Mouse (Mus musculus): ENCODE measurements at regions not wholly inside any gene's neighbourhood (a gene's known extent, or its start where the extent isn't known, plus 50 kb on each side); places are given as distances from the start of the nearest gene placed in this dataset.
A peak's percentile ranks its signal among the peaks of the same experiment; 100 is the strongest.

DNA sequence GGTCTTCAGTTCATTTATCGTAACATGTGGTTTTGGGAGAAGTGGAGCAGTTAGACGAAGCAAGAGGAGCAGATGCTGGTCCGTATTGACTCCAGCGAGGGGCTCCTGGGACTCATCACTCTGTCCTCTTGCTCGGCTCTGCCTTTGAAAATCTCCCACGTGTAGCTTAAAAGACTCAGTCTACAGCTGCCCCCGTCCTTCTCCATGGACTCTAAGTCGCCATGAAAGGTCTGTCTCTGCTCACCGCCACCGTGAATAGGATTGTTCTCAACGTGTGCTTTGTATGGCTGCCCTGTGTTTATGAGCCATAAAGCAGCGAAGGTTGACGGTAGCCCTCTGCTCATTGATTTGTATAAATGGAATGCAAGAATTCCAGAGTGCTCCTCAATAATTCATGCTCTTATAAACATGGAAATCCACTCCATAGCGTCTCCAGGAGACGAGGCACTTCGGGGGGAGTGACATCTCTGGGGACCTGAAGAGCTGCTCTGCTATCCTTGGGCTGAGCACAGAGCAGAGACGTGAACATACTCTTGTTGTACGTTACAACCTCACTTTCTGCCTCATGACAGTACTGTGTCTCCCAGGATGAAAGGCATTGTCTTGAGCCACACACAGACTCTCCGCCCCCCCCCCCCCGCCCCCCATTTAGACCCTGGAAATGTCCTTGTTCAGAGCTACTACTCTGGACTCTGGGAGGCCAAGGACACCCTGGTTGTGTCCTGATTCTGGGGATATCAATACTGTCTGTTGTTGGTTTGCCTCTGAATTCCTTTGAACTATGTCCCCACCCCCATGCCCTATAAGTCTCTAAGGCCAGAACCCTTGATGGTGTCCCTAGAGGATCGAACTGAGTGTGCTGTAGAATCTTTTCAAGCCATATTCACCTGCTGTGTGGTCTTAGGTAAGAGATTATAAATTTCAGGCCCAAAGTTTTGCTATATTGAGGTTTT lies 90.8 kb upstream of the Hdac4 start:
- peak; percentile 16 for DNase-seq (ENCODE audit: low read depth, low spot score)

DNA sequence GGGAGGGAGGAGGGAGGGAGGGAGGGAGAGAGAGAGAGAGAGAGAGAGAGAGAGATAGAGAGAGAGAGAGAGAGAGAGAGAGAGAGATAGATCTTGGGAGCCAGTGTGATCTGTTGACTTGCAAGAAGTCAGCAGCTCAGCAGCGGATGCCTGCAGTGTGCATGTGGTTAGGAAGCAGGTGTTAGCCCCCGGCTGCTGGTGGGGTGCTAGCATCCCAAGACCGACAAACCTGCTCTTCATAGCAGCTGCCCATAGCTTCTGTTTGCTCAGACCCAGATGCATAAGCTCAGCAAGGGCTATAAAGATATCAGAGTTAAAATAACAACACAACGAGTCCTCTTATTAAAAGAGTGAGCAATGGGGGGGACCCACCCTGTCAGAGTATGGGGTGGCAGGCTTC lies 88.7 kb upstream of the Hdac4 start:
- no peak for DNase-seq (ENCODE audit: low read depth, low spot score)

DNA sequence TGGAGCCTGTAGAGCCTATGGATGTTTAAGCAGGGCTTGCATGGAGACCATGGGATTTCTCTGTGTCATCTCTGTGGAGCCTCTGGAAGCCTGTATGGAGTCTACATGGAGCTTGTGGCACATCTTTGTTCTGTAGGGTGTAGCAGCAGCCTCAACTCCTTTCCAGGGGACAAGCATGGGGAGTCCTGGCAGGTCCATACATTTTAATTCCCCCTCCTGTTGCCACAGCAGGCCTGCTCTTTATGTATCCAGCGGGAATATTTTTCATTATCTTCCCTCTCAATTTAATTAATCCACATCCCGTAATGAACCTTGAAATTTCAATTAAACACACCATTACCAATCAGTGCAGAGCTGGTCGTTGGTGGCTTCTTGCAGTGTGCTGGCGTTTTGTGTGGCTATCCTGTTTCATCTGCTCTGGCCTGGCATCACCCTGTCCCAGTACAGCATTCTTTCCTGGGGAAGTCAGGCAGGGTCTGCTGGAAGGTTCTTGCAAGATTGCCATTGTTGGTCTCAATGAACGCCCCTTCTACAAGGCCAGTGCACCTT lies 81.8 kb upstream of the Hdac4 start:
- no peak for DNase-seq (ENCODE audit: low read depth, low spot score)

DNA sequence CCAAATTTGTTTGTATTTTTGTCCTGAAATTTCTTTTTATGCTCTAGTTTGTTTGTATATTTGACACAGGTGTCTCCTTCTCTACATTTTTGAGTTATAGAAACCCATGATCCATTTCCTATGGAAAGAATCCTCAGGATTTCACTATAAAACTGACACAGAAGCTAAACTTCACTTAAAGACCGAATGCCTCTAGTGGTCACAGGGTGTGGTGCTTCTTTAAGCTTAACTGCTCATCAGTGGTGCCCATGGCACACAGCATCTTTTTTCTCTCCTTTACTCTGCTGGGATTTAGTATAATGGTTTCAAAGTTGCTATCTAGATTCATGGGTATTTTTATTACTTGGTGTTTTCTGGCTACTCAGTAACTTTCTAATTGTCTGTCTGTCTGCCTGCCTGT lies 79.9 kb upstream of the Hdac4 start:
- DNase-seq (ENCODE audit: low read depth, low spot score), result no peak

DNA sequence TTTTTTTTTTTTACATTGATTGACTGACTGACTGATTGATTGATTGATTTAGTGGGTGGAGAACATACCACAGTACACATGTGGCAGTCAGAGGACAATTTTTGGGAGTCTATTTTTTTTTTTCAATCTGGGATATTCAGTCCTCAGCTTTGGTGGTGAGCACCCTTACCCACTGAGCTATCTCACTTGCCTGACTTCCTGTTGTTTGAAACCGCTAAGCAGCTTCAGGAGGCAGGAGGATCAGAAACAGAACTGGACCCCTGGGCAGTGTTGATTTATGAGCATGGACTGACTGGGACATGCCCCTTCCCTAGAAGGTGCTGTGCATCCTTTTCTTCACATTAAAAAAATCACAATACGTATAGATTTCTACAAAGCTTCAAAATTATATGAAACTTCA lies 78.3 kb upstream of the Hdac4 start:
- DNase-seq (ENCODE audit: low read depth, low spot score), result no peak

DNA sequence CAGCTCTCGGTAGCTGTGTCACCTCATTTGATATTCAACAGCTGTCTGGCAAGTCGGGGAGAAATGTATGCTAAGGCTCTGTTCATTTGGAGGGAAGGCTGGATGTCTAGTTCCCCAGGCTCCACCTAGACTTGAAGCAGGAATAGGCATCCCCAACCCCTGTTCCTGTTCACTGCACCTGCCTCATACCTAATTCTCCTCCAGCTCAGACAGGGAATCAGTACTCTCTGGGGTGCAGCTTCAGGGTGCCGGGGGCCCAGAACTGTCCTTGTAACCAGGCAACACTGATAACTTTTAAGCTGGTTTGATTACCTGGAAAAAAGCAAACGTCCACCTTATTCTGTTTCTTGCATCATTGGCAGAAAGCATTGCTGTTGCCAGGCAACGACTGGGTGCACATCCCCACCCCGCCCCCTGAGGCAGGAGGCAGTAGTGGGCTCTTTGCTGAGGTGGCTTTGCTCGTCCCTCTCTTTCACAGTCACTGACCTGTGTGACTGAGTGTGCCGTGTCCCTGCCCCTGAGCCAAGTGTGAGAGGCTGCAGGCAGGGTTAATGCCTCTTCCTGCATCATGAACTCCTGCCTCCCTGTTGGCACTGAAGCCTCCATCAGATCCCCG lies 76.3 kb upstream of the Hdac4 start:
- DNase-seq (ENCODE audit: low read depth, low spot score), result no peak

DNA sequence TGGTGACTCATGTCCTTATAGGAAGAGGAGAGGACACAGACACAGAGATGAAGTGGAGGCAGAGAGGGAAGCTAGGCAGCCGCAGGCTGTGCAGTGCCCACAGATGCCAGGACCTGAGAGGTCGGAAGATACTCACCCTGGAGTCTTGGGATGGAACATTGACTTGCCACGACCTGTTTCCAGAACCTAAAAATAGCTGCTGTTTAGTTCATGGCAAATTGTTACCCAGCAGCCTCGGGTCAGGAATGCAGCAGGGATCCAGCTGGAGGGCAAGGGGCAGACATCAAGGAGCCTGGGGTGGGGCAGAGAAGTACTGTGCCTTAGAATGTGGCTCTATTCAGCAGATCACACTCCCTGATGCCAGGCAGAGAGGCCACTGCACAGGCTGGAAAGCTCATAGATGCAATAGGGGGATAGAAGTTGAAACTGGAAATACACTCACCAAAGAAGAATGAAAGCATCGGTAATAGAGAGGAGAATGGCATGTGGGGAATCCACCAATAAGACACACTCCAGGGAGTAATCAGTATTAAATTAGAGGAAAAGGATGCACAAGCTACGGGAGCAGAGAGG lies 75.1 kb upstream of the Hdac4 start:
- peak; percentile 9 for DNase-seq (ENCODE audit: low read depth, low spot score)

DNA sequence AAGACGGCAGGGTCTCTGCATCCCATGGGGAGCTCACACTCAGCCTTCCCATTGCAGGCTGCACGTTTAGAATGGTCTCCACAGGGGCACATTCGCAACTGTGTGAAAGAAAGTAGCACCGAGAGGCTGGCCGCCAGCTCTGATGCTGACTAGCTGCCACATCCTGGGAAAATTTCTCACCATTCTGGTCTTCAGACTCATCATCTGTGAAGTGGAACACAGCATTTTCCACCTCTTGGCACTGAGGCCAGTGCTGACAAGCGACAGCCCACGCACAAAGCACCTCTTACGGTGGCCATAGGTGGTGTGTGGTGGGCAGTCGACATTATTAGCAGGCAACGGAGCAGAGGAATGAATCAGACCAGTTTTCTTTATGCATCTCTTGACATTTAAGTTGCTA lies 74.0 kb upstream of the Hdac4 start:
- DNase-seq (ENCODE audit: low read depth, low spot score), result no peak

DNA sequence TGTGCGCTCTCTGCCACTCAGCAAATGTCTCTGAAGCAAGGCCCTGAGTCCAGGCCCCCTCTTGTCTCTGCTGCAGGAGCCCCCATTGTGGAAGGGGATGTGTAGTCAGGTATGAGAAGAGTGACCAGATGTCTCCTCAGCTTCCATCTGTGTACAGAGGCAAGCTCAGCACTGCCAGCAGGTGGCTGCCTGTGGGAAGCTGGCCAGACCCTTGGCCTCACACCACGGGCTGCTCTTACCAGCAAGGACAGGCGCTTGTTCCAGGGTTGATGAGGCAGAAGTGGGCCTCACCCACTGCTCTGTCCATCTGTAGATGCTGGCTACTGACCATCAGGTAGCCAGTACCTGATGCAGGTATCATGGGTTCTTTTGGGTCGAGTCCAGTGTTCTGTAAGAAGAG lies 69.4 kb upstream of the Hdac4 start:
- DNase-seq (ENCODE audit: low read depth, low spot score), result no peak

DNA sequence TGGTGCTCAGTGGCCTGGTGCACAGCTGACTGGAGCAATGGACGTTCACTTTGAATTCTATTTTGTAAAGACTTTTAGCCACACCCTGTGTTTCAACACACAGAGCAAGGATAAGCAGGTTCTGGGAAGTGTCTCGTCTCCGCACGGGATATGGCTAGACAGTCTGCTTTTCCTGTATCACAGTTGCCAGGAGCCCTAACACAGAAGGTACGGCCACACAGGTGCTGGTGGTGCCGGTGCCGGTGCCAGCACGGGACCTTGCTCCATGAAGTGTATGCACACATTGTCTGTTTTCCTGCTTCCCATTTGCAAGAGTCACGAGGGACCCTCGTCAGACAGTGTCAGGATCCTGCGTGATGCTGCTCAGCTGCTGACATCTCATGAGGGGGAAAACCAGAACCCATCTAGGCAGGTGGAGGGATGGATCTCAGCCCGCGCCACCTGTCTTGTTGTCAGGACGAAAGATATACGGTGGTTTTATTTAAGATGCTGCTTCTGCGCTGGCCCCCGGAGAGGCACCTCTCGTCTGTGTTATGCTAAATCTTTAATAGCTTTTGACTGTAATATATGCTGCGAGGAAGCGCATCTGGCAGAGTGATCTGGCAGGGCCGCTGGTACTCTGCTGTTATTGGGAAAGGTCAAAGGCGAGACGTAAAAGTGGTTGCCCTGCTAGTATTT lies 64.4 kb upstream of the Hdac4 start:
- DNase-seq (ENCODE audit: low read depth, low spot score), result no peak

DNA sequence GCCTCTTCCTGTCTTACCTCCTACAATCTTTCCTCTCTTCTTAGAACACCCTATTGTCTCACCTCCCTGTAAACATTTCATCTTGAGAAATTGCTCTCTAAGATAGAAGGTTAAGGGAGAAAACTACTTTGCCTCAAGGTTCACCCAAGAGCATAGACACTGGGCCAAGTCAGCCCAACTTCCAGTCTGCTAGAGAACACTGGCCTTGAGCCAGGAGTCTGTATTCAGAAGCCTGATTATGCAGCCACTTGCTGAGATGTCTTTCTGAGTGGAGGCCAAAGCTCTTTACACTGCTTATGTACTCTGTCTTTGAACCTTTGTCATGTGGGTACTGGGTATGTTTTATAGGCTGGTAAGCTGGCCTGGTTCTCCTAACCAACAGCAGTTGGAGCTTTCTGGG lies 62.5 kb upstream of the Hdac4 start:
- DNase-seq (ENCODE audit: low read depth, low spot score), result no peak

DNA sequence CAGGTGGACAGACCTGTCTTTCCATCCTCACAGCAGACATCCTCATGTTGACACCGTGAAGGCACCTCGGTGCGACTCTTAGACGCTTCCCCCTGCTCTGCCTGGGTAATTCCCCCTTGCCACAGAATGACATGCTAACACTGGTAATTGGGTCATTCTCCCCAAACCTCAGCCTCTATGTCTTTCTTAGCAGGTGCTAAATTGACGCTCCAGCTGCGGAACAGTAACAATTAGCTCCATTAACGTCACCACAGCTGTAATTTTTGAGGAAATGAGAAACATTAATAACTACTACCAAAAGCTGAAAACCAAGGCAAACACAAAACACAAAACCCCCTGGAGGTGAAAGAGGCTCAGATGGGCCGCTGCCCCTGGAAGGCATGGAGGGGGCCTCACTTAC lies 57.6 kb upstream of the Hdac4 start:
- no peak for DNase-seq (ENCODE audit: low read depth, low spot score)

DNA sequence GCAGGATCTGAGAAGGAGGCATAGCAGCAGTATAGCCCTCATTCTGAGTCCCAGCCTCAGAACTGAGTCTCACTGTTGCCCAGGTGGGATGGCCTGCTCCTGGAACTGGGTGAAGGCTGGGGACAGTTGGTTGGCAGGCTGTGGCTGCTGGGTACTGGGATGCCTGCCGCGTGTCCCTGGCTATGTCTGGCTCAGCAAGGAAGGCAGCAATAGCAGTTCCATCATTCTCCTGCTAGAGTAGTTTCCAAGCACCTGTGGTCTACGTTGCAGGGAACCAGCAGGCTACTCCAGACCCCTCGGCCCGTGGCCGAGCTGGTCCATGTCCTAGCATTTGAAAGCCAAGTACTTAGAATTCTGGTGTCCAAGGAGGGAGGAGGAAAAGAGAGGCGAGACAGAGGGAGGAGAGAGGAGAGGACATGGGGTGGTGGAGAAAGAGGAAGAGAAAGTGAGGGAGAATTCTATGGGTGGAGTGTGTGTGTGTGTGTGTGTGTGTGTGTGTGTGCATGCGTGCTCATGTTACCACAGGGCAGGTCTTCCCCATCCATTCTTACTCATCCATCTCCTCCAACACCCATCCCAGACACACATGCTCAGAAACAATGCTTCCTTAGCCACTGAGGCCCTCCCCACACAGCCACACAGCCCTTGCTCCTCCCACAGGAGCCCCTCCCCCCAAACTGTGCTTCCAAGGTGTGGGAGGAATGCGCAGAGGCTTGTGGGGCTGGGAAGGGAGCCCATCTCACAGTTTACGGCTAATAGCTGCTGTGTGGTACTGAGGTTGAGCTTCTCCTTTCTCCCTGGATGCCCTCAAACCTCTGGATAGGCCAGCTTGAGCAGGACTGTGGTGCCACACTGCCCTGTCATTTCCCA lies 55.3 kb upstream of the Hdac4 start:
- DNase-seq (ENCODE audit: low read depth, low spot score), result peak; percentile 12

Measured in forelimb bud, embryonic 11.5 days (tissue).